Mouse (Mus musculus) myocyte (in vitro differentiated cells): ENCODE data around the gene Lman2. TPM values are rescaled to one million over a fixed set of nuclear protein-coding genes. Genes with fewer than 3 reads are reported as not detected.
A peak's percentile ranks its signal among the peaks of the same experiment; 100 is the strongest.

Source experiments
- H3K27me3 ChIP-seq: one replicate; pipeline ENCODE4 v1.6.1; 2011; ENCODE audit not compliant: control insufficient read depth, insufficient read depth, insufficient read length
- H3K36me3 ChIP-seq: one replicate; pipeline ENCODE4 v1.6.1; 2011; ENCODE audit not compliant: control insufficient read depth, insufficient read depth
- H3K4me2 ChIP-seq: one replicate; pipeline ENCODE4 v1.6.1; 2011; ENCODE audit warnings: low read depth, control low read depth
- H3K4me3 ChIP-seq: one replicate; pipeline ENCODE4 v1.5.1; 2011; ENCODE audit warnings: mild to moderate bottlenecking, control low read depth, moderate library complexity
- H3K79me2 ChIP-seq: one replicate; pipeline ENCODE4 v1.6.1; 2011; ENCODE audit not compliant: control insufficient read depth, insufficient read depth
- H3ac ChIP-seq: one replicate; pipeline ENCODE4 v1.6.1; 2011; ENCODE audit not compliant: control insufficient read depth, insufficient read length
- CEBPB ChIP-seq: IDR thresholded peaks from 2 replicates; pipeline ENCODE4 v1.6.1; 2011; ENCODE audit warnings: mild to moderate bottlenecking, moderate library complexity; ENCODE audit not compliant: poor library complexity, insufficient read depth, severe bottlenecking
- E2F4 ChIP-seq: IDR thresholded peaks from one replicate; pipeline ENCODE4 v1.6.1; 2011; ENCODE audit warnings: mild to moderate bottlenecking, control low read depth, moderate library complexity; ENCODE audit not compliant: insufficient read depth
- MAX ChIP-seq: IDR thresholded peaks from one replicate; pipeline ENCODE4 v1.6.1; 2011; ENCODE audit warnings: low read depth, mild to moderate bottlenecking, control low read depth
- MYOD1 ChIP-seq, 3 experiments: IDR thresholded peaks; one replicate each; pipeline ENCODE4 v1.6.1; 2011; ENCODE audit warnings: control low read depth in 2 of 3, low read depth in 2 of 3, mild to moderate bottlenecking in 2 of 3, moderate library complexity in 1 of 3; ENCODE audit not compliant: insufficient read length in 2 of 3, control insufficient read depth in 1 of 3
- MYOG ChIP-seq, 3 experiments: IDR thresholded peaks; one replicate each; pipeline ENCODE4 v1.6.1; 2011; ENCODE audit warnings: control low read depth in 2 of 3, low read depth in 2 of 3, mild to moderate bottlenecking in 2 of 3; ENCODE audit not compliant: insufficient read length in 2 of 3, control insufficient read depth in 1 of 3, insufficient read depth in 1 of 3
- POLR2A ChIP-seq: IDR thresholded peaks from one replicate; pipeline ENCODE4 v1.6.1; 2011; ENCODE audit warnings: low read depth, mild to moderate bottlenecking, control low read depth, moderate library complexity; ENCODE audit not compliant: insufficient read length
- POLR2AphosphoS2 ChIP-seq: IDR thresholded peaks from one replicate; pipeline ENCODE4 v1.6.1; 2011; ENCODE audit warnings: low read depth, control low read depth; ENCODE audit not compliant: insufficient read length
- REST ChIP-seq: IDR thresholded peaks from one replicate; pipeline ENCODE4 v1.6.1; 2011; ENCODE audit warnings: mild to moderate bottlenecking, control low read depth, moderate library complexity; ENCODE audit not compliant: insufficient read depth, insufficient read length
- SRF ChIP-seq: IDR thresholded peaks from one replicate; pipeline ENCODE4 v1.6.1; 2011; ENCODE audit warnings: low read depth; ENCODE audit not compliant: control insufficient read depth, insufficient read length
- TCF12 ChIP-seq: IDR thresholded peaks from one replicate; pipeline ENCODE4 v1.6.1; 2011; ENCODE audit warnings: mild to moderate bottlenecking, control low read depth; ENCODE audit not compliant: poor library complexity, insufficient read depth, severe bottlenecking
- TCF3 ChIP-seq: IDR thresholded peaks from one replicate; pipeline ENCODE4 v1.6.1; 2011; ENCODE audit warnings: low read depth, control low read depth; ENCODE audit not compliant: insufficient read length
- USF1 ChIP-seq: IDR thresholded peaks from one replicate; pipeline ENCODE4 v1.6.1; 2011; ENCODE audit warnings: low read depth, mild to moderate bottlenecking, control low read depth, moderate library complexity
- polyA plus RNA-seq: library from polyadenylated mRNA; unstranded; fragments of >200 nt; fragmentation: generic; extraction: Trizol; gene quantifications from one replicate; pipeline ENCODE4 v1.2.1, GENCODE M21; 2012; ENCODE audit warnings: missing spikeins

The Lman2 gene
- polyA plus RNA-seq, 1 experiment: 84.7 TPM

GRCm38 (mm10) chr13:55390644-55391043 lies 28.1 kb upstream of the Lman2 start:
- Histone ChIP-seq H3ac (no peak overlapping the region), H3K4me3 (no peak overlapping the region), H3K27me3 (peaks cover 10% of the 10 kb centered on the region), H3K36me3 (no peaks in the 10 kb centered on the region), H3K4me2 (no peak overlapping the region), H3K79me2 (no peaks in the 10 kb centered on the region)
- no peak for TF ChIP-seq MYOD1 (IDR thresholded peaks at IDR 0.05; ENCODE audit: control insufficient read depth in 1 of 3, insufficient read length in 2 of 3, low read depth in 2 of 3)
- no peak for TF ChIP-seq TCF3

DNA sequence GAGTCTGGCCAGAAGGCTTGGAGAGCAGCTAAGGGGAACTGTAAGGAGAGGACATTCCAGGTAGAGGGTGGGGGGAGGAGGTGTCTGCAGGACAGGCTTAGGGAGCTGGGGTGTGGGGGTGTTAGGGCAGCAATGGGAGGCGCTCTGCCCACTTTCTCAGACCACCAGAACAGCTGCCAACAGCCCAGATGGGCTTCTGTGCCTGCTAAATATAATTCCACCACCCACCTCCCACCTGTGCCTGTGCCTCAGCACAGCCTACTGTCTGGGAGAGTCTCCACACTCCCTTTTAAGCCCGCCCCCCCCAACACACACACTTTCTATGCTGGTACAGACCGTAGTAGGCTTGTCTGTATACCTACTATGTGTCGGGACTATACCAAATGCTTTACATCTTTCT lies 19.2 kb upstream of the Lman2 start:
- TF ChIP-seq E2F4 (no peak), TCF12 (peak; percentile 86), TCF3 (peak; percentile 42), MYOG (IDR thresholded peaks at IDR 0.05; ENCODE audit: control insufficient read depth in 1 of 3, insufficient read depth in 1 of 3, insufficient read length in 2 of 3, low read depth in 2 of 3) (peak in 2 of 3 experiments; percentile 72 to 92), POLR2A (no peak), REST (no peak), POLR2AphosphoS2 (no peak), USF1 (no peak), SRF (no peak), MAX (no peak), CEBPB (no peak), MYOD1 (IDR thresholded peaks at IDR 0.05; ENCODE audit: control insufficient read depth in 1 of 3, insufficient read length in 2 of 3, low read depth in 2 of 3) (peak; percentile 43 to 98 (median 92))

DNA sequence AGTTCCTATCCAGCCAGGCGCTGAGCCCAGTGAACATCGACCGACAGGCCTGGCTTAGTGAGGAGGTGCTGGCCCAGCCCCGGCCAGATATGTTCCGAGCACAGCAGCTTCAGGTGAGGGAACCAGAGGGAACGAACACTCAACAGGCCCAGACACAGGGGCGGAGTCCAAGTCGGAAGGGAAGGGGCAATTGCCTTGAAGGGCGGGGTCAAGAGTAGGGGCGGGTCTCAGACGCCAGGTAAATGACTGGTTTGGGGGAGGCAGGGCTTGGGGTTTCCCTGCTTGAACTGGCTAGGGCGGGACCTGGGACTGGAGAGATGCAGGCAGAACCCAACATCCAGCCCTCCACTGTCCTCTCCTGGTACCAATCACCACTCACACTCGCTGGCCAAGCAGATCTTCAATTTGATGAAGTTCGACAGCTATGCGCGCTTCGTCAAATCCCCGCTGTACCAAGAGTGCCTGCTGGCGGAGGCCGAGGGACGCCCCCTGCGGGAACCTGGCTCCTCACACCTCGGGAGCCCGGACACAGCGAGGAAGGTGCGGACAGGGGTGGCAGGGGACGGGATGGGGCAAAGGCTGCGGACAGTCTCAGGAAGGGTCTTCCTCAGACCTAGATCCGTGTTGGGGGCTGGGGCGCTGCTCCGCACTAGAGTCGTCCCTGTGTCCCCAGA lies 16.5 kb upstream of the Lman2 start:
- Histone ChIP-seq H3K4me3 (no peak overlapping the region), H3K36me3 (no peaks in the 10 kb centered on the region), H3K79me2 (no peaks in the 10 kb centered on the region), H3K4me2 (no peak overlapping the region), H3K27me3 (peaks cover 57% of the 10 kb centered on the region), H3ac (no peak overlapping the region)
- no peak for TF ChIP-seq POLR2AphosphoS2
- no peak for TF ChIP-seq TCF12
- TF ChIP-seq USF1: no peak
- no peak for TF ChIP-seq MYOG (IDR thresholded peaks at IDR 0.05; ENCODE audit: control insufficient read depth in 1 of 3, insufficient read depth in 1 of 3, insufficient read length in 2 of 3, low read depth in 2 of 3)
- no peak for TF ChIP-seq REST
- no peak for TF ChIP-seq MAX
- no peak for TF ChIP-seq MYOD1 (IDR thresholded peaks at IDR 0.05; ENCODE audit: control insufficient read depth in 1 of 3, insufficient read length in 2 of 3, low read depth in 2 of 3)
- TF ChIP-seq POLR2A: no peak
- TF ChIP-seq E2F4: no peak

More for the DNA sequence above, 19.2 kb upstream of the Lman2 start:
- no peaks in the 10 kb centered on the region for H3K36me3 ChIP-seq
- no peaks in the 10 kb centered on the region for H3K79me2 ChIP-seq
- no peak overlapping the region for H3K4me3 ChIP-seq
- H3ac ChIP-seq: no peak overlapping the region
- H3K4me2 ChIP-seq: peak overlapping the region; percentile 45
- H3K27me3 ChIP-seq: peaks cover 51% of the 10 kb centered on the region

DNA sequence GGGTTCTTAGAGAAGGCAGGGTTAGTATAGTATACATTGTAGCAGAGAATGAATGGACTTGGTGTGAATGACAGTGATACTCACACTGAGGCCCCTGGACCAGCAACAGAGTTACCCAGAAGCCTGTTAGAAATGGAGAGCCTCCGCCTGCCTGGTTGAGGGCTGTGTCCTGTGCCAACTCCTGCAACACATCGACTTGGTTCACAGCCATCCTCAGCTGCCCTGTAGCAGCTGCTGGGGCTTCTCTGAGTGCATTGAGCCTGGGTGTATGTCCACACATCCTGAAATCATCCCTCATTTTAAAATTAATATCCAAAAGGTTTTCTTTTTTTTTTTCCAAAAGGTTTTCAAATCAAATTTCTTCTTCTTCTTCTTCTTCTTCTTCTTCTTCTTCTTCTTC lies 13.3 kb upstream of the Lman2 start:
- Histone ChIP-seq H3K79me2 (no peaks in the 10 kb centered on the region), H3ac (no peak overlapping the region), H3K4me3 (no peak overlapping the region), H3K4me2 (no peak overlapping the region), H3K27me3 (peaks cover 53% of the 10 kb centered on the region), H3K36me3 (no peaks in the 10 kb centered on the region)
- peak; percentile 37 for TF ChIP-seq TCF3
- TF ChIP-seq REST: no peak
- TF ChIP-seq TCF12: peak; percentile 41
- TF ChIP-seq SRF: no peak
- TF ChIP-seq MYOG (IDR thresholded peaks at IDR 0.05; ENCODE audit: control insufficient read depth in 1 of 3, insufficient read depth in 1 of 3, insufficient read length in 2 of 3, low read depth in 2 of 3): peak; percentile 71 to 87 (median 74)
- TF ChIP-seq MYOD1 (IDR thresholded peaks at IDR 0.05; ENCODE audit: control insufficient read depth in 1 of 3, insufficient read length in 2 of 3, low read depth in 2 of 3): peak; percentile 74 to 88 (median 74)
- no peak for TF ChIP-seq E2F4
- no peak for TF ChIP-seq MAX
- no peak for TF ChIP-seq USF1
- TF ChIP-seq POLR2AphosphoS2: no peak
- TF ChIP-seq POLR2A: no peak
- TF ChIP-seq CEBPB: no peak

- Histone ChIP-seq H3K27me3 (peaks cover 42% of the 10 kb centered on the region), H3ac (no peak overlapping the region), H3K36me3 (no peaks in the 10 kb centered on the region), H3K4me3 (no peak overlapping the region), H3K79me2 (no peaks in the 10 kb centered on the region), H3K4me2 (no peak overlapping the region)
- TF ChIP-seq TCF12: peak; percentile 45
- peak; percentile 81 for TF ChIP-seq TCF3
- no peak for TF ChIP-seq SRF
- no peak for TF ChIP-seq POLR2AphosphoS2
- TF ChIP-seq POLR2A: no peak
- TF ChIP-seq MYOD1 (IDR thresholded peaks at IDR 0.05; ENCODE audit: control insufficient read depth in 1 of 3, insufficient read length in 2 of 3, low read depth in 2 of 3): peak in 2 of 3 experiments; percentile 90 to 96
- peak; percentile 63 to 96 (median 93) for TF ChIP-seq MYOG (IDR thresholded peaks at IDR 0.05; ENCODE audit: control insufficient read depth in 1 of 3, insufficient read depth in 1 of 3, insufficient read length in 2 of 3, low read depth in 2 of 3)
These were observed 11.8 kb upstream of the Lman2 start for GRCm38 (mm10) chr13:55374206-55374924.
